Mouse (Mus musculus) brain, adult 2 months (tissue): ENCODE measurements around the gene Kcnip2.

Experiments used
- DNase-seq: peaks from one replicate; pipeline ENCODE4 v3.0.0; 2011; ENCODE audit warnings: low read depth, low spot score

Gene Kcnip2

GRCm38 (mm10) chr19:45781676-45782075 lies 34.2 kb downstream of the Kcnip2 start:
- no peak for DNase-seq

GRCm38 (mm10) chr19:45780350-45780915 lies 35.4 kb downstream of the Kcnip2 start:
- DNase-seq = no peak

- DNase-seq = peak; percentile 75
Observed at GRCm38 (mm10) chr19:45775486-45775885, 40.4 kb downstream of the Kcnip2 start.

- no peak for DNase-seq
Observed at GRCm38 (mm10) chr19:45771501-45771900, 44.4 kb downstream of the Kcnip2 start.

- no peak for DNase-seq
Observed at GRCm38 (mm10) chr19:45760810-45761209, 55.1 kb downstream of the Kcnip2 start.

- DNase-seq = no peak
Observed at GRCm38 (mm10) chr19:45758671-45759070, 57.2 kb downstream of the Kcnip2 start.

- DNase-seq = no peak
Observed at GRCm38 (mm10) chr19:45753551-45753950, 62.3 kb downstream of the Kcnip2 start.

- no peak for DNase-seq
Observed at GRCm38 (mm10) chr19:45751881-45752280, 64.0 kb downstream of the Kcnip2 start.

- DNase-seq = peak; percentile 83
Observed at GRCm38 (mm10) chr19:45749243-45750043, 66.4 kb downstream of the Kcnip2 start, which contains the start of gene Npm3. Npm3 (minus strand) TSS chr19:45749591.

- no peak for DNase-seq
Observed at GRCm38 (mm10) chr19:45748691-45749242, 67.1 kb downstream of the Kcnip2 start.

- DNase-seq = no peak
Observed at GRCm38 (mm10) chr19:45748206-45748605, 67.7 kb downstream of the Kcnip2 start.

- peak; percentile 88 for DNase-seq
Observed at GRCm38 (mm10) chr19:45747028-45747867, 68.6 kb downstream of the Kcnip2 start.

- peak; percentile 75 for DNase-seq
Observed at GRCm38 (mm10) chr19:45746153-45747020, 69.5 kb downstream of the Kcnip2 start.

- DNase-seq = no peak
Observed at GRCm38 (mm10) chr19:45745344-45746152, 70.3 kb downstream of the Kcnip2 start.

- no peak for DNase-seq
Observed at GRCm38 (mm10) chr19:45743619-45744018, 72.2 kb downstream of the Kcnip2 start.

GRCm38 (mm10) chr19:45742984-45743575 lies 72.8 kb downstream of the Kcnip2 start:
- DNase-seq = no peak

- DNase-seq = no peak
Observed at GRCm38 (mm10) chr19:45742218-45742983, 73.5 kb downstream of the Kcnip2 start, which contains the start of gene Fgf8. Fgf8 (minus strand) TSS chr19:45742915.
